In genomic region chrX:136170625-136171024, GRCm38 (mm10) we compare ENCODE assay signal across 8 mouse cellular contexts. TPM values are rescaled to one million over a fixed set of nuclear protein-coding genes. Genes with fewer than 3 reads are reported as not detected.
DNase-seq lines count a peak whose midpoint lies in the region; ATAC-seq and TF ChIP-seq lines count a peak whose summit lies in the region.
"Had no signal": no experiment of that assay in that cellular context is flagged by ENCODE, and none has a peak within 500 bp of the region (broad histone marks: within the 10 kb centered on the region; RNA-seq: fewer than 3 reads in every experiment).

No protein-coding gene starts in this region.

- peak; percentile 12 for DNase-seq in MEL-GATA-1-ER (ENCODE audit: extremely low read depth, low read depth)
- no peak for DNase-seq in heart, postnatal 0 days (ENCODE audit: low spot score)
- no peak for DNase-seq in left cerebral cortex, postnatal 36 days (ENCODE audit: low spot score in 2 of 2)
- no peak for DNase-seq in right cerebral cortex, adult 2 months (ENCODE audit: low spot score in 2 of 2)
- DNase-seq in cerebellum, adult 11 months: no peak

- peaks cover 17% of the 10 kb centered on the region for H3K4me1 ChIP-seq in E14TG2a.4 (replicated peaks; ENCODE audit: low read depth, low read length)
- 0 out of 2 replicates have a peak, but pooled peaks cover 3% of the 10 kb centered on the region for H3K4me1 ChIP-seq in heart, postnatal 0 days (ENCODE audit: control insufficient read depth, insufficient read depth)
- peaks cover 8% of the 10 kb centered on the region for H3K4me1 ChIP-seq in liver, embryonic 15.5 days (replicated peaks)

- no peak for TF ChIP-seq EP300 in heart, postnatal 0 days (IDR thresholded peaks at IDR 0.05; ENCODE audit: low read depth)

- no peaks in the 10 kb centered on the region for H3K27me3 ChIP-seq in E14TG2a.4 (ENCODE audit: insufficient read depth, low read length)
- no peaks in the 10 kb centered on the region for H3K27me3 ChIP-seq in heart, postnatal 0 days (ENCODE audit: control insufficient read depth, insufficient read depth, low read length)
- no peaks in the 10 kb centered on the region; the same call in 1 of the 2 replicates for H3K27me3 ChIP-seq in liver, embryonic 15.5 days

- peak overlapping the region; percentile 57 for H3K27ac ChIP-seq in heart, postnatal 0 days (ENCODE audit: low read depth)
- peak overlapping the region; percentile 83 for H3K27ac ChIP-seq in liver, embryonic 15.5 days (replicated peaks)

- peak overlapping the region; percentile 46 for H3K9ac ChIP-seq in heart, postnatal 0 days (replicated peaks; ENCODE audit: low read depth, low read length)
- H3K9ac ChIP-seq in liver, embryonic 15.5 days: peak overlapping the region; percentile 62; the same call in 1 of the 2 replicates

- ATAC-seq in heart, postnatal 0 days (ENCODE audit: insufficient read depth, low read depth): no peak
- peak; percentile 83 for ATAC-seq in liver, embryonic 15.5 days (ENCODE audit: insufficient read depth)

- intact Hi-C loops in left cerebral cortex, postnatal 36 days (cut with DNase I): loop anchor here (5.0 kb wide), 1 partner anchor 138 kb away; the partner anchor contains the start of gene Arxes1

- WGBS in heart, postnatal 0 days: 23% methylated on average over 10 of the region's 10 CpGs
- WGBS in liver, embryonic 15.5 days (ENCODE audit: insufficient replicate concordance): 31% methylated on average over 10 of the region's 10 CpGs

- H3K9me3 ChIP-seq in E14TG2a.4 (ENCODE audit: low read length): no peaks in the 10 kb centered on the region
- H3K9me3 ChIP-seq in heart, postnatal 0 days (replicated peaks; ENCODE audit: control insufficient read depth, low read length): no peaks in the 10 kb centered on the region
- no peaks in the 10 kb centered on the region for H3K9me3 ChIP-seq in liver, embryonic 15.5 days (replicated peaks)

- no peak for TF ChIP-seq CTCF in E14TG2a.4 (conservative IDR thresholded peaks at IDR 0.05; ENCODE audit: low read length)
- TF ChIP-seq CTCF in heart, postnatal 0 days (IDR thresholded peaks at IDR 0.05; ENCODE audit: low read depth): no peak

- peak overlapping the region; percentile 70 for H3K4me3 ChIP-seq in E14TG2a.4 (replicated peaks; ENCODE audit: low read length)
- peak overlapping the region; percentile 71 for H3K4me3 ChIP-seq in heart, postnatal 0 days (ENCODE audit: low read depth, low read length)
- peak overlapping the region; percentile 64 for H3K4me3 ChIP-seq in liver, embryonic 15.5 days (replicated peaks)

- peaks cover 11% of the 10 kb centered on the region; the same call in 1 of the 2 replicates for H3K36me3 ChIP-seq in E14TG2a.4 (ENCODE audit: insufficient read depth, low read length)
- 0 out of 2 replicates have a peak, but pooled peaks cover 5% of the 10 kb centered on the region for H3K36me3 ChIP-seq in heart, postnatal 0 days (replicated peaks; ENCODE audit: control insufficient read depth, insufficient read depth, low read length)
- H3K36me3 ChIP-seq in liver, embryonic 15.5 days (replicated peaks): 0 out of 2 replicates have a peak, but pooled peaks cover 5% of the 10 kb centered on the region

- peak overlapping the region; percentile 64 for H3K4me2 ChIP-seq in heart, postnatal 0 days (ENCODE audit: low read depth, low read length)
- peak overlapping the region; percentile 68 for H3K4me2 ChIP-seq in liver, embryonic 15.5 days

RNA-seq across cellular contexts. Expression of gene Tceal8, which starts 1.5 kb away (rescaled TPM):
- 162 and 180 TPM in 2 replicates for total RNA-seq in heart, postnatal 0 days (2014; rRNA removed; ENCODE audit: low replicate concordance)
- polyA plus RNA-seq in heart, postnatal 0 days (2015; fragmentation: Nextera tagmentation; extraction: Ambion mirVana): 202 and 229 TPM in 2 replicates
- 167 and 187 TPM in 2 replicates for polyA plus RNA-seq in liver, embryonic 15.5 days (2015; fragmentation: Nextera tagmentation; extraction: Ambion mirVana)
- total RNA-seq in left cerebral cortex, postnatal 36 days (2021): 10 to 100 TPM; 32.9 to 40.4 TPM

RNA-seq across cellular contexts. Expression of gene Bex4, which starts 31.8 kb away (rescaled TPM):
- total RNA-seq in heart, postnatal 0 days (2014; rRNA removed; ENCODE audit: low replicate concordance): 13.8 and 15.5 TPM in 2 replicates
- polyA plus RNA-seq in heart, postnatal 0 days (2015; fragmentation: Nextera tagmentation; extraction: Ambion mirVana): 93.8 and 119 TPM in 2 replicates
- polyA plus RNA-seq in liver, embryonic 15.5 days (2015; fragmentation: Nextera tagmentation; extraction: Ambion mirVana): 128 and 149 TPM in 2 replicates
- total RNA-seq in left cerebral cortex, postnatal 36 days (2021): 10 to 100 TPM; 16.4 to 21.4 TPM

RNA-seq across cellular contexts. Expression of gene Tceal5, which starts 33.1 kb away (rescaled TPM):
- total RNA-seq in heart, postnatal 0 days (2014; rRNA removed; ENCODE audit: low replicate concordance): 0.39 TPM in 1 of 2 replicates, not detected in the other
- polyA plus RNA-seq in heart, postnatal 0 days (2015; fragmentation: Nextera tagmentation; extraction: Ambion mirVana): 13.4 and 15.0 TPM in 2 replicates
- polyA plus RNA-seq in liver, embryonic 15.5 days (2015; fragmentation: Nextera tagmentation; extraction: Ambion mirVana): 8.8 and 10.7 TPM in 2 replicates
- total RNA-seq in left cerebral cortex, postnatal 36 days (2021): 100 to 1,000 TPM; 109 to 156 TPM

RNA-seq across cellular contexts. Expression of gene Tceal7, which starts 44.0 kb away (rescaled TPM):
- total RNA-seq in heart, postnatal 0 days (2014; rRNA removed; ENCODE audit: low replicate concordance): 14.9 and 21.7 TPM in 2 replicates
- polyA plus RNA-seq in heart, postnatal 0 days (2015; fragmentation: Nextera tagmentation; extraction: Ambion mirVana): 14.5 and 15.1 TPM in 2 replicates
- polyA plus RNA-seq in liver, embryonic 15.5 days (2015; fragmentation: Nextera tagmentation; extraction: Ambion mirVana): 8.2 and 14.3 TPM in 2 replicates
- total RNA-seq in left cerebral cortex, postnatal 36 days (2021): 1 to 10 TPM; 2.3 to 3.2 TPM
- total RNA-seq: hematopoietic stem cell, adult 5-6 weeks had no signal

RNA-seq across cellular contexts. Expression of gene Bex1, which starts 44.7 kb away (rescaled TPM):
- 27.3 and 69.5 TPM in 2 replicates for total RNA-seq in heart, postnatal 0 days (2014; rRNA removed; ENCODE audit: low replicate concordance)
- 123 and 141 TPM in 2 replicates for polyA plus RNA-seq in heart, postnatal 0 days (2015; fragmentation: Nextera tagmentation; extraction: Ambion mirVana)
- 187 and 201 TPM in 2 replicates for polyA plus RNA-seq in liver, embryonic 15.5 days (2015; fragmentation: Nextera tagmentation; extraction: Ambion mirVana)
- 10 to 100 TPM; 83.6 to 87.9 TPM for total RNA-seq in left cerebral cortex, postnatal 36 days (2021)

Comparison
In these comparisons a context has a peak if more than half of its experiments do, and no peak if none do; other contexts are left out.
1. RNA of gene Tceal5, which starts 33.1 kb away (total RNA-seq): 109 to 156 TPM in left cerebral cortex, postnatal 36 days; 0.39 TPM in heart, postnatal 0 days; every median in the first group is over 10 times any median in the second.
2. Peak in every context shown above with its lines, with median percentiles within 50 percentile points of each other: H3K4me3 ChIP-seq.